Mouse (Mus musculus): ENCODE data around the gene Slc35a1.

GRCm38 (mm10) chr4:34634129-34634528 is 53.1 kb downstream of the Slc35a1 start:
- TF ChIP-seq ELF1 (IDR thresholded peaks at IDR 0.05; ENCODE audit: low read depth, low read length) (no peak), MYC (IDR thresholded peaks at IDR 0.05; ENCODE audit: low read depth, low read length) (no peak), MXI1 (IDR thresholded peaks at IDR 0.05; ENCODE audit: low read depth, low read length) (no peak), CTCF (IDR thresholded peaks at IDR 0.05 in 2 of 3, conservative IDR thresholded peaks at IDR 0.05 in 1 of 3; ENCODE audit: control insufficient read depth in 1 of 3, insufficient read depth in 1 of 3, low read depth in 2 of 3, low read length in 3 of 3, poor library complexity in 1 of 3, severe bottlenecking in 1 of 3) (no peak), POLR2A (IDR thresholded peaks at IDR 0.05; ENCODE audit: control insufficient read depth in 1 of 2, insufficient read depth in 1 of 2, low read depth in 1 of 2, low read length in 2 of 2, poor library complexity in 1 of 2) (no peak), EP300 (IDR thresholded peaks at IDR 0.05; ENCODE audit: low read depth in 1 of 2, low read length in 2 of 2) (no peak)
